Mouse (Mus musculus) CD4-positive helper T cell, adult 2 months (primary cell): ENCODE data around the gene Ap2b1.
A peak's percentile ranks its signal among the peaks of the same experiment; 100 is the strongest.
"Not testable (repeated sequence)": the region's sequence is repeated elsewhere in the genome, so short reads cannot be mapped to it uniquely, and the experiment has no call there.

Experiments used
- DNase-seq: peaks from one replicate; pipeline ENCODE4 v3.0.0-alpha.2; 2012; ENCODE audit warnings: low read depth, missing footprints, low spot score

Gene Ap2b1

DNA sequence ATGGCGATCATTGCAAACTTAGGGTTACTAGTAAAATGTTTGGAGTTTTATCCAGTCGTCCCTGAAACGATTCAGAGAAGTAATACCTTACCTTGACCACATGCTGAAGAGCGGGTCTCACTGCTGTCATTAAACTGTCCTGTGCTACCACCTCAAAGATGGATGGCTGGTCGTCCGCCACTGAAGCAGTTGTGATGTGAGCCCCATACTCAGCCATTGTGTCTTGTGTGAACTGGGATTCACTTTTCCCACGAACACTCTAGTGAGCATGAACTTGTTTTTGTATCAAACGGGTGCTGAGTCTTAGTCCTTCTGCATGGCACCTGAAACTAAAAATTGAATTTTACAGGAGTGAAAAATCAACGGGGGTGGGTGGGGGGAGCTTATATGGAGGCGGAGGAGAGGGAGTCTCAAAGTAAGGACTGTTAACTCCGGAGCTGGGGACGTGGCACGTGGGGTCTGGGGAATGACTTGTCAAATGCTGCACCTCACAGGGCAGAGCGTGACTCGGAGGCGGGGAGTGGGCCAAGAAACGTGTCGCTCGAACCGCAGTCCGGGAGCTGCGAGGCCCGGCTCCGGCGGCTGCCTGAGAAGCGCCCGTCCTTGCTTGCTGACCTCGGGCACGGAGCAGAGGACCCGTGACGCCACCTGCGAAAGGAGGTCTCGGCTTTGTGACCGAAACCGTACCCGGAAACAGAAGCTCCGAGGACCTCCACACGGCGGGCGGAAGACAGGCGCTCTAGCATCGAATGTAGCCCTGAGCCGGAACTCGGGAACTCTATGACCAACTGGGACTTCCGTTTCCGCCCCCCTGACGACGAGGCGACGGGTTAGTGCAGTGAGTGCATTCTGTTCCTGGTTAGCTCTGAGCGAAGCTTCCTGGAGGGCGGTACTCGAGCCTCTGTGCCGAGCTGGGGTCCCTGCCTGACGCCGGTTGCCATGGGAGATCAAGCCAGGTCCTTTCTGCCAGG is at the start of gene Ap2b1:
Gene Ap2b1 (plus strand): TSS at position 800 of the 971 bp plus-strand sequence.
- peak; percentile 95 for DNase-seq

DNA sequence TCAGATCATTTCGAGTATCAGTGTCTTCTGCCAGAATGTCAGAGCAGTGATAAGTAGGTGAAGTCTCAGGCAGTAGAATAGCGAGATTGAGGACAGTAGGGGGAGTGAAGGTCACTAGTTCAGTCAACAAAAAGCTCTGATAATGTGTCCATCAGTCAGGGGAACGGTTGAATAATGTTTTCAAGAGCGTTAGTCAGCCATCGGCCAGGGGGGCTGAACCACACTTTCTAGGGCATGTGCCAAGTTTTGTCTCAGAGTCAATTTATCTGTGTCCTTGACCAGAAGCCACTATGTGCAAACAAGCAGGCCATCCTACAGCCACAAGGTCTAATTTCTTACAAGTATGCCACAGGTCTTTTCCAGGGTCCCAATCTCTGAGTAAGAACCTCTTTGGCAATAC is 41.6 kb upstream of the Ap2b1 start:
- DNase-seq, result not testable (repeated sequence)

DNA sequence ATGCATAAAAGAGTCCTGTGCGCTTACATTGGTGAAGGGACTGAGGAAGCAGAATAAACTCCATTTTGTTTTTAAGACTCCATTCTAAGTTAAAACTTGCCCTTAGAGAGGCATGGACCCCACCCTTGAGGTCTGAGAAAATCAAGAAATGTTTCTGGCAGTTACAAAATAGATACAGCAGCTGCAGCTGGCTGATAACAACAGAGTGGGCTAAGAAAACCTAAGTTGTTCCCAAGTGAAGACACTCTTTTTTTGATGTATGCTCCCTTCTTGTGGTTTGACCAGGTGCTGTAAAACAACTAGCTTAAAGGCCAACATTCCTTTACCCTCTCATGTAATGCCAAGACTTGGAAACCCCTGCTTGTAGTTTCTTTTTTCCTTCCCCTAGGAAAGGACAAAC is 36.2 kb upstream of the Ap2b1 start:
- DNase-seq, result no peak

DNA sequence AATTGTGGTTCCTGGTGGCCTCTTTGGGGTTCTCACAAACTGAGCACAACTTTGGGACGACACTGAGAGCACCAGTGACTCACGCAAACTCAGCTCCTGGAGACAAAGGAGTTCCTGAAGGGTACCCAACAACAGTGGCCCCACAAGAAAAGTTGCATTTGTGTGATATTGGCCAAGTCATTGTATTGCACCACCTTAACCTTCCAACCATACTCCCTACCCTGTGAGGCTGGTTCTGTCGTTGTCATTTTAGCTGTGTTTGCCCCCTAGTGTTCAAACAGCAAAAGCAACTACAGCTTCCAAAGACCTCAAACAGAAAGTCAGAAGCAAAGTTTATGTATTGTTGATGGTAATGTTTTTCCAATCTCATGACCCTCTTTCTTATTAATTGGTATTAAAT is 35.7 kb upstream of the Ap2b1 start:
- DNase-seq, result peak; percentile 33

DNA sequence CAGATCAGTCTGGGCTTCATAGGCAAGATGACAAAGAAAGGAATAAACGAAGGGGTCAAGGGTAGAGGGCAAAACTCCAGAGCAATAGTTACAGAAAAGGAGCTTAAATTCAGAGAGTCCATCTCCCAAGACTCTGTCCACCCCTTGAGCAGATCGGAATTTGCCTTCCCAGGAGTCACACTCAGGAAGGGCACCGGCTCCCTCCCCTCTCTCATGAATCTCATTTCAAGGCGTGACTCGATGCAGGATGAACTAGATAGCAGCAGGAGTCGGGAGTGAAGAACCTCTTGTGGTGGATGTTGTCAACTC is 28.0 kb upstream of the Ap2b1 start:
- no peak for DNase-seq

DNA sequence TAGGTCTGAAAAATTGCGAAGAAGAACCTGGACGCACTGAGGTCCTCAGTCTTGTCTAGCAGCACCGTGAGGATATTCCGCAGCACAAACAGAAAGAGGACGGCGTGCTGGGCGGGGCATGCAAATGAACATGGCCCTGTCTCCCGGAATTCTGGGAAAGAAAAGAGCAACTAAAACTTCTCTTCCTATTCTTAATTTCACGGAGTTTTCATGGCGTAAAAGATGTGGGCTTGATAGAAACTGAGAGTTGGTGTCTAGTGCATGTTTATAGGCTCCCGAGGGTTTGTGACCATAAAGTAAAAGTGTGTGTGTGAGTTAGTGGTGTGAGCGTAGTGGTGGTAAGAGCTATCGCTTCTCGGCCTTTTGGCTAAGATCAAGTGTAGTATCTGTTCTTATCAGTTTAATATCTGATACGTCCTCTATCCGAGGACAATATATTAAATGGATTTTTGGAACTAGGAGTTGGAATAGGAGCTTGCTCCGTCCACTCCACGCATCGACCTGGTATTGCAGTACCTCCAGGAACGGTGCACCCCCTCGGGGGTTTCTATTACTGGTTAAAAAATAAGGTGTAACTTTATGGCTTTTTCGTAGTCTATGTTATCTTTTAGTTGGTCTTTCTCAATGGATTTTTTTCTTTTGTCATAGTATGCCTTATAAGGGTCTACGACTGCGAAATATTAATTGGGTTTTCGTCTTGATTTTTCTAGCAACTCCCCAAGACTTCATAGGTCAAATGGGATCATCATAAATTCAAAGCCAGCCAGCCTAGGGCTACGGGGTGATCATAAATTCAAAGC is 27.5 kb upstream of the Ap2b1 start:
- DNase-seq, result peak; percentile 88

DNA sequence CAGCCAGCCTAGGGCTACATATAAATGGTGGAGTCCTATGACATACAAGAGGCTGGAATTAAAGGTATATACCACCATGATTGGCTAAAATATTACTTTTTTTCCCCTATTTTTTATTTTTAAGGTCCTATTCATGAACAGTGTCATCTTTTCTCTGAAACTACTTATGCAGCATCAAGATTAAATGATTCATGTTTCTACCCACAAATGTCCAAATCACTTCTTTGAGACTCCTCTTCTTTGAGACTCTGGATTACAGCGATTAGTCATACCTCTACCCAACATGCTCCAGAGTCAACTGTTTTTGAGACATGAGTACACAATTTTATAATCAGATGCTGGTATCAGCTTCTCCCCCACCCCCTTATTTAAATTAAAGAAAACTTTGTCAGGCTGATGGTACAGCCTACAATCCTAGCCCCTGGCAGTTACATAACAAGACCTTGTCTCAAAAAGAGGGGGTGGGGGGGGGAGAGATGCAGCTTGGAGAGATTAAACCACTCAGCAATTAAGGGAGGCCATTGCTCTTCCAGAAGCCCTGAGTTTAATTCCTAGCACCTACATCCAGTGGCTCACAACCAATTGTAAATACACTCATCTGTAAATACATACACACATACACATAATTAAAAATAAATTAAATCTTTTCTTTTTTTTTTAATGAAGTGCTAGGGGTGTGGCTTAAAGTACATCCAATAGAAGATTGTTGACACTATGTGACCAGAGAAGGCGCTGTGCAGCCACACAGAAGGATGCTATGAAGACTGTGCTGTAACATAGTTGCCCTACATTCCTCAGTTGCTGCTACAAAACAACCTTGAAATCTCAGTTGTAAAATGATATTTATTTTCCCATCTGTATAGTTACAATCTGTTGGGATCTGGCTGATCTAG is 26.6 kb upstream of the Ap2b1 start:
- peak; percentile 69 for DNase-seq

DNA sequence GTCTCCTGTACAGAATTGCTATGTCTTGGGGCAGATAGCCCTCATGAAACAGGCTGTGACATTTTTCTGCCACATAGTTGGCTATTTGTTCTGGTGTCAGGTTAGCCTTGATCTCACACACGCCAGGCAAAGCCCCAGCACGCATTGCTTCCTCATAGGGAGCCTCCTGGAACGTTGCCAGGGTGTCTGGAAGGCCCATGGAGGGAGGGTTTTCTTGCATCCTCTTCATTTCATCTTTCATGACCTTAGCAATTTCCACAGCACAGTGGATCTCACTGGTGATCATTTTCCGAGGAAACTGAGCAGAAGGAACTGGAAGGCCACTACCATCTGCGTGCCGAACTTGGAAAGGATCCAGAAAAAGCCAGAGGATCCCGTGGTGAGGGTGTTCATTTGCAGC is 22.6 kb upstream of the Ap2b1 start:
- DNase-seq, result no peak

DNA sequence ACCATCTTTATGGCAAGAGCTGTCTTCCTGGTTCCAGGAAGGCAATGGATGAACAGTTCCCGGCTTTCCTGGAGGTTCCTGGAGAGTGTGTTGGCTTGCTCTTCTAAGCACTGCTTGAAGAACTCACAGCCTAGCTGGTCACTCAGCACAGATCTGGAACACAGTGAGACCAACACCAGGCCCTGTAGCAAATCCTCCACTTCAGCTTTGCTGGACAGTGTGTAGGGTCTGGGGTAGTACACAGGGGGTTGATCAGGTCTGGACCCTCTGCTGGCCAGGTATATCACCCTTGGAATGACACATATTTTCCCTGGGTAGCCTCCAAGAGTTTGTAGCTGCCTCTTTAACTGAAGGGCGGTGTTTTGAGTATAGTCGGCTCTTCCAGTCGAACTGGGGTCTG is 19.8 kb upstream of the Ap2b1 start:
- no peak for DNase-seq

DNA sequence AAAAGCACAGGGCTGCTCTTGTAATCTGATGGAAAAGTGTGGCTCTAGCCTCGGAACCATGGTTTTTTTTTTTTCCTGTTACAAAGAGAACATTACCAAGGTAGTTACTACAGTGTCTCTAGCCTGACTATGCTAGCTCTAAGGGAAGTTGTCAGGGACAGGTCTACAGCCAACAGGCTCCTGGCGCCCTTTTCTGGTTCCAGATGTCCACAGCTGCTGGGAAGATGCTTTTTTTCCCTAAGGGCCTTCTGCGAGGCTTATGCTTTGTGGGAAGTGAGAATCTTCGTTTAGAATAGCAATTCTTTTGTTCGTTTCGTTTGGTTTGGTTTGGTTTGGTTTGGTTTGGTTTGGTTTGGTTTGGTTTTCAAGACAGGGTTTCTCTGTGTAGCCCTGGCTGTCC is 19.1 kb upstream of the Ap2b1 start:
- DNase-seq, result no peak

DNA sequence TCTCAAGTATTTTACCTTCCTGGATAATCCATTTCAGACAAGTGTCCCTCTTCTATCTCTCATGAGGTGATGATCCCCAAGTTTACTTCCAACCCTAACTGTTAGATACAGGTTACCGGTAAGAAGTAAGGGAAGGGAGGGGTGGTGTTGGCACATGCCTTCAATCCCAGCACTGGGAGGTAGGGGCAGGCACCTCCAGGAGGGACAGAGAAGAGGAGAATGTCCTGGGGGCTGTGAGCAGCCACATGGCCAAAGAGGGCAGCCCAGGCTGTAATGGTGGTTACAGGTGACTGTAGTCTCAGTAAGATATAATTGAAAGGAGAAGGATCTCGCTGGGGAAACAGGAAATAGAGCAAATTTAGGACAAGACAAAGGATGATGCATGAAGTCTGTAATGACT is 16.7 kb upstream of the Ap2b1 start:
- DNase-seq, result no peak

DNA sequence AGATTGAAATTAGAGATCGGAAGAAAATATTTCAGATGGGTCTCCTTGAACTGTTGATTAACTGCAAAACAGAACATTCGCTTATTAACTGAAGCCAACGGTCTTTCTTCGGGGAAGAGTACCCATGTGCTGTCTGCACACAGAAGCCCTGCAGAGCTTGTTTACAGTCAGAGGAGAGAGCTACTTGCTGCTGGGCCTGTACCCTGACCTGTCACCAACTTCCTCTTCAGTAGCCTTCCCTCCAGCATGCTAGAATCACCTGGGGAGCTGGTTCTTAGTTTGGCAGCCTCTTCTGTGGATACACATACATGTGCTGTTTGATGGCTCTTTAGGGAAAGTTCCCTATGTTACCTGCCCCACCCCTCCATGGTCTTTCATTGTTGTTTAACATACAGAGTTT is 13.2 kb upstream of the Ap2b1 start:
- DNase-seq, result no peak

DNA sequence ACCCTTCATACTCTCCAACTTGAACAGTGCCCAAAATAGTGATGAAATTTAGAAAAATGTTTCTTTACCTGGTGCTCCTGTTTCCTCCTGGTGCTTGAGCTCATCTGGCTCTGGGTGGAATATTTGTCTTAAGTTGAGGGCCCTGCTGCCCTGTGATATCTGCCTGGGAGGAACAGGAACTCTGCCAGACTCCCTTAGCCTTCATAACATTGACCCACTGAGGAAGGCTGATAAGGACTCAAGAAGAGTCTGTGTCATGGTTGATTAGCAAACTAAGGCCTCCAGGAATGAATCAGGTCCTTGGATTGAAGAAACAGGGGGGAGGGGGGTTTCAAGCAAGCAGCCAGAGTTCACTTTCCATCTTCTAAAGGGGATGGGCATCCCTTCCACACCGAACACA is 12.3 kb upstream of the Ap2b1 start, which contains the start of gene Slfn14:
Gene Slfn14 (minus strand): TSS at position 161 of the 400 bp plus-strand sequence.
- DNase-seq, result no peak

DNA sequence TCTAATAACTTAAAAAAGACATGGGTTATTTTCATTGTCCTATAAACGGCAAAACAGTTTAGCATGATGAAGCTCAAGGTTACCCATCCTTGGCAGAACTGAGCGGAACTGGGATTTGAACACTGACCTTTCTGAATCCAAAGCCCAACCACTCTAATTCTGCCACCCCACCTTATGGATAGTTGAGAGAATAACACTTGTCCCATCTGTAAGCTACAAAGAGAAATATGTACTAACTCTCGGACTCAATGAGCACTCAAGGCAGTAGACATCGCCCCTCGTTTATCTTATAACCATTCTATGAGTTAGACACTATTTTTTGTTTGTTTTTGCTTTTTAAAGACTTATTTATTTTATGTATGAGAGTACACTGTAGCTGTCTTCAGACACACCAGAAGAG is 9.8 kb upstream of the Ap2b1 start:
- DNase-seq, result no peak

DNA sequence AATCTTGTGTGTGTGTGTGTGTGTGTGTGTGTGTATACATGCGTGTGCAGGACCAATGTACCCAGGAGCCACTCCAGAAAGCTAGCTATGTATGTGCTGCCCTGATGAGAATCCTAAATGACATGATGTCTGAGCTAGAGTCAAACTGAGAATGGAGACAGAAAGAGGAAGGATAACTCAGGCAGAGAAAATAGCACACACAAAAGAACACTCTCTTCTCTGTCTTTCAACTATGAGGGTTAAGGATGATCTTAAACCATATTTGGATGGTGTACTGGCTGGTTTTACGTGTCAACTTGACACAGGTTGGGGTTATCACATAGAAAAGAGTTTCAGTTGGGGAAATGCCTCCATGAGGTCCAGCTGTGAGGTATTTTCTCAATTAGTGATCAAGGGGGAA is 9.2 kb upstream of the Ap2b1 start:
- no peak for DNase-seq

DNA sequence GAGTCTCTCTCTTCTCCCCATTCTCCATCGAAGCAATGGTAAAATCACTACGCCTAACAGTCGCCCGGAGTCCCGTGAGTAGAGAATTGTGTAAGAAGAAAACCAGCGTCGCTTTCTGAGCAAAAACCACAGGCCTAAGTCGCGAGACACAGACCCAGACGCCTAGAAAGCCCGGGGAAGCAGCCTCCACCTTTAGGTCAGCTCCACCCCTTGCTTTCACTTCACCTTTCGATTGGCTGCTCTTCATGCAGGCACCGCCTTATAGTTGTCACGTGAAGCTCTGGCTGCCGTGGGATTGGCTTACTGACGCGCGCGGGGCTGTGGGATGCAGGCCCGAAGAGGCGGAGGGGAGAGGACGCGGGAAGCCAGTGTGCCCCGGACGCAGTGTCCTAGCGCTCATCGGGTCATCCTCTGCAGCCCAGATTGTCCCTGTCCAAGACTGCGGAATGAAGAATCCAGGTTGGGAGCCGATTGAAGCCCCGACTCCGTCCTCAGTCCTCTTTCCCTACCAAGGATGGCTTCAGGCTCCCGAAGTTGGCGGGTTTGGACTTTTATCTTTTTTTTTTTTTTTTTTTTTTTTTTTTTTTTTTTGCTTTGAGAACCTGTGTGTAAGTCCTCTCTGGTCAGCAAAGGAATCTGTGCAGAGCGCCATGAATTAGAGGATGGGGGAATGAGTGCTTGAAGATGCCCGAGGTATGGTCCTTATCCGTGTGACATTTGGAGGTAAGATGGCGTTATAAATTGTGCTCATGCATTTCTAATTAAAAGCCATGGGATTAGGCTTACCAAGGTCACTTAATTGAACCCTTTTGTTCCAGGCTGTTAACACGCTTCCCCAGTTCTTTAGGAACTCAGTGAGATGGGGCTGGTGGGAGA is 7.2 kb upstream of the Ap2b1 start:
- peak; percentile 96 for DNase-seq

DNA sequence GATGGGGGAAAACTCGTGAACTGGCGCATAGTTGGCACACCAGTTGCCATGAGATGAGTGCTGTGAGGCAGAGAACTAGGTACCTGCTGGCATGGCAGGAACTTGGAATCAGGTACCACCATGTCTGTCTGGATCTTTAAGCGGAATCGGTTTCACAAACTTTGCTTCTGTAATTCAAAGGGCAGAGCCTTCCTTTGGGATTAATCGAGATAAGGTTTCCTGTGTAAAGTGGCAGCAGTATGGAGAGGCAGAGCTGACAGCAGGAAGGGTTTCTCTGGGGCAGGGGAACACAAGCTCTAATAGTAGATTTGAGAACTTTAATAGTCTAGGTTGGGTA is 6.6 kb upstream of the Ap2b1 start:
- DNase-seq, result no peak

DNA sequence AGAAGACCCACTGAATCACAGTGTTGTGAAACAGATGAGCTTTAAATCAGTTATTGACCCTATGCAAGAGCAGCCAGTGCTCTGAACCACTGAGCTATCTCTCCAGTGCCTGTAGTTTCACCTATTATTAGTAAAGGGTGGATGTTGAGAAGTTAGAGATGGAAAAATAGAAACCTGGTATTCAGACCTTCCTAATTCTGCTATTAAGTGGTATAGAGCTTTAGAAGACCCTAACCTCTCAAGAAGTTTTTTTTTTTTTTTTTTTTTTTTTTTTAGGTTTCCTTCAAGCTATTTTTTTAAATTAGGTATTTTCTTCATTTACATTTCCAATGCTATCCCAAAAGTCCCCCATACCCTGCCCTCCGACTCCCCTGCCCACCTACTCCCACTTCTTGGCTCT is 5.6 kb upstream of the Ap2b1 start:
- no peak for DNase-seq

DNA sequence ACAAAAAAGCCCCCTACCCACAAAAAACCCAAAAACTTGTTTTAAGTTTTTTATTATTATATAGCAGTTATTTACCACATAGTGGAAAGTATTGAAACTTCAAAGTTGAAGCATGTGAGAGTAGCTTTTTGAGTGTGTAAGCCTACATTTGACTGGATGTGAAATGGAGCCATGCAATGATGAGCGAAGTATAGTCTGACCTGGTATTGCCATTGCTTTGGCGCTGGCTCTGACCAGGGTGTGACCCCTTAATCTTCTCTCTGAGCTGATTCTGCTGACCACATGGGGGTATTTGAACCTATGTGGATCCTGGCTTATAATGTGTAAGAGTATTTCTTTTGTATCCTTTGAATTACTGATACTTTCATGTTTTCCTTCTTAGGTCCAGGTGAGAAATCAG is 4.7 kb upstream of the Ap2b1 start:
- no peak for DNase-seq

DNA sequence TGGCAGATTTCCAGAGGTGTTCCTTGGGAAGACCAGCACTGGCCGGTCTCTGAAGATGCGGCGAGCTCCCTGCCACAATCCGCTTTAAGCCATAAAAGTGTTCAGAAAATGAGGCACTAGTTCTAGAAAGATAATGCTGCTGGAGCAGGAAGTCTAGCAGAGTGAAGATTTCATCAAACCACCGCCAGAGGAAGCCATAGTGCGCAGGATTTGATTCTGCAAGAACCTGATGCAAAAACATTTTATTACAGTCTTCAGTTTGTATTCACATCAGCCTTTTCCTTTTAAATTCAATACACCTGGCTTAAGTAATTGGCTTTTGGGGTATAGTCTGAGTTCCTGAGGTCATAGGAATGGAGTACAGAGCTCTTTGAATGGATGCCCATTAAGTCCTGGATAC is 1.0 kb upstream of the Ap2b1 start:
- peak; percentile 42 for DNase-seq

DNA sequence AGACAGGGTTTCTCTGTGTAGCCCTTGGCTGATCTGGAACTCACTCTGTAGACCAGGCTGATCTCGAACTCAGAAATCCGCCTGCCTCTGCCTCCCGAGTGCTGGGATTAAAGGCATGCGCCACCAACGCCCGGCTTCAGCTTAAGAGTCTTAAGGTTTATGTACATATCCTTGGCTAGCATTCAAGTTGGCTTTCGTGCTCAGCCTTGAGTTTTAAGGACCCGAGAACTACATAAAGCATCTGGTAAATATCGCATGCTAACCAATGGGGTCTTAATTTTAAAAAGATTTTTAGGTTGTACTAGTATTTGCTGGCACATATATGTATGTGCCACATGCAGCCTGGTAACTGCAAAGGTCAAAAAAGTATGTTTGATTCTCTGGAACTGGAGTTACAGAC is 900 bp downstream of the Ap2b1 start:
- DNase-seq, result no peak
